In the genomic region with DNA sequence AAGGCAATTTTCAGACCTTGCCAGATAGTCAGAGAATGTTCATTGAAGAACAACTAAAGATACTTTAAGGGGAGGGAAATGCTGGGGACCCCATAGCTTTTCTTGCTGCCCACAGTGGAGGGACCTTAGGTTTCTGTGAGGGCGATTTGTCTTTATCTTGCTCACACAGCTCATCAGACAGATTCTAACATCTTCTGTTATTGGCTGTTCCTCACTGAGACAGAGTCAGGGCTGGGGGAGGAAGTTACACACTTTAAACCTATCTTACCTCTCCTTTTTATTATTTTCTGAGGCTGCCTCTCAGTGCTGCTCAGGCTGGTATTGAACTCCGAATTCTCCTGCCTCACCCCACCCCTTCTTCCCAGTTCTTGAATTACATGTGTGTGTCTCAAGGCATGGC, we compare ENCODE assay signal across 34 mouse cellular contexts. TPM values are rescaled to one million over a fixed set of nuclear protein-coding genes. Genes with fewer than 3 reads are reported as not detected.
"Had no signal": no experiment of that assay in that cellular context is flagged by ENCODE, and none has a peak within 500 bp of the region (broad histone marks: within the 10 kb centered on the region; RNA-seq: fewer than 3 reads in every experiment).

No protein-coding gene starts in this region.

- DNase-seq: heart, postnatal 10 days; heart, postnatal 14 days; heart, postnatal 36 days; heart, postnatal 4 days; kidney, adult 11 months; kidney, adult 18-20 months; kidney, adult 2 months; kidney, adult 8-10 months; kidney, adult 9 months; kidney, postnatal 10 days; kidney, postnatal 14 days; kidney, postnatal 25 days; kidney, postnatal 36 days; kidney, postnatal 4 days; layer of hippocampus, adult 9-11 months; layer of hippocampus, postnatal 36 days had no signal

- H3K27me3 ChIP-seq: heart, embryonic 12.5 days; heart, embryonic 13.5 days; heart, embryonic 15.5 days; hindbrain, embryonic 12.5 days; hindbrain, embryonic 15.5 days; intestine, embryonic 15.5 days; kidney, embryonic 15.5 days had no signal

- H3K9me3 ChIP-seq: heart, embryonic 15.5 days; hindbrain, embryonic 12.5 days; hindbrain, embryonic 13.5 days; hindbrain, embryonic 15.5 days; intestine, embryonic 15.5 days; kidney, embryonic 15.5 days had no signal

- H3K4me1 ChIP-seq: hindbrain, embryonic 13.5 days; intestine, embryonic 15.5 days had no signal

- H3K4me3 ChIP-seq: heart, embryonic 12.5 days; heart, embryonic 13.5 days; heart, embryonic 15.5 days; hindbrain, embryonic 10.5 days; hindbrain, embryonic 12.5 days; hindbrain, embryonic 13.5 days; hindbrain, embryonic 15.5 days; intestine, embryonic 15.5 days; kidney, embryonic 15.5 days; layer of hippocampus, adult 2 months; left cerebral cortex, adult 2 months had no signal

- H3K9ac ChIP-seq: heart, embryonic 12.5 days; heart, embryonic 13.5 days; heart, embryonic 15.5 days; hindbrain, embryonic 12.5 days; hindbrain, embryonic 13.5 days; hindbrain, embryonic 14.5 days; hindbrain, embryonic 15.5 days; intestine, embryonic 15.5 days; kidney, embryonic 15.5 days had no signal

- H3K27ac ChIP-seq: heart, embryonic 13.5 days; heart, embryonic 15.5 days; hindbrain, embryonic 10.5 days; hindbrain, embryonic 12.5 days; hindbrain, embryonic 13.5 days; hindbrain, embryonic 14.5 days; hindbrain, embryonic 15.5 days; hindbrain, postnatal 0 days; intestine, embryonic 15.5 days; kidney, embryonic 15.5 days; kidney, postnatal 0 days; layer of hippocampus, adult 2 months; left cerebral cortex, adult 2 months had no signal

- ATAC-seq: hindbrain, embryonic 16.5 days; hindbrain, postnatal 0 days; inflammation-experienced regulatory T-cells, adult 6 months; intestine, embryonic 15.5 days; intestine, embryonic 16.5 days; intestine, postnatal 0 days had no signal

- H3K36me3 ChIP-seq: heart, embryonic 12.5 days; heart, embryonic 13.5 days; heart, embryonic 15.5 days; hindbrain, embryonic 10.5 days; hindbrain, embryonic 12.5 days; hindbrain, embryonic 13.5 days; hindbrain, embryonic 15.5 days; intestine, embryonic 15.5 days; kidney, embryonic 15.5 days had no signal

RNA-seq across cellular contexts. Expression of gene Ltbp1, which starts 5.3 kb away (rescaled TPM):
- polyA plus RNA-seq: inflammation-experienced regulatory T-cells, adult 6 months had no signal
